Mouse (Mus musculus) forebrain, postnatal 0 days (tissue): Measurements from ENCODE around the gene Smim14. TPM values are rescaled to one million over a fixed set of nuclear protein-coding genes. Genes with fewer than 3 reads are reported as not detected.
A peak's percentile ranks its signal among the peaks of the same experiment; 100 is the strongest.

Experiments
- ATAC-seq: fragments of 200-750 bp; cut with Nextera tagmentation; 2 replicates; pipeline ENCODE4 v1.8.0; 2017; ENCODE audit warnings: mild to moderate bottlenecking, moderate library complexity
- DNase-seq: peaks from one replicate; pipeline ENCODE4 v3.0.0-alpha.2; 2015
- H3K27ac ChIP-seq: fragments of 300-500 bp; sonication (generic); 2 replicates; pipeline ENCODE4 v1.5.1; 2014; ENCODE audit warnings: low read depth, mild to moderate bottlenecking, antibody characterized with exemption, low read length, moderate library complexity, mixed read lengths
- H3K27me3 ChIP-seq: fragments of 300-500 bp; sonication (generic); 2 replicates; pipeline ENCODE4 v1.6.1; 2014; ENCODE audit warnings: mild to moderate bottlenecking, low read length, mixed read lengths; ENCODE audit not compliant: insufficient read depth
- H3K36me3 ChIP-seq: fragments of 300-500 bp; sonication (generic); 2 replicates; pipeline ENCODE4 v1.6.1; 2014; ENCODE audit warnings: mild to moderate bottlenecking, moderate library complexity; ENCODE audit not compliant: insufficient read depth
- H3K4me1 ChIP-seq: fragments of 300-500 bp; sonication (generic); 2 replicates; pipeline ENCODE4 v1.6.1; 2014; ENCODE audit warnings: antibody characterized with exemption; ENCODE audit not compliant: insufficient read depth
- H3K4me2 ChIP-seq: fragments of 300-500 bp; sonication (generic); 2 replicates; pipeline ENCODE4 v1.6.1; 2014; ENCODE audit warnings: low read depth, mild to moderate bottlenecking, moderate library complexity
- H3K4me3 ChIP-seq: fragments of 300-500 bp; sonication (generic); 2 replicates; pipeline ENCODE4 v1.5.1; 2014; ENCODE audit warnings: low read depth, low read length, mixed read lengths
- H3K9ac ChIP-seq: fragments of 300-500 bp; sonication (generic); 2 replicates; pipeline ENCODE4 v1.6.1; 2014; ENCODE audit warnings: mild to moderate bottlenecking
- H3K9me3 ChIP-seq: fragments of 300-500 bp; sonication (generic); 2 replicates; pipeline ENCODE4 v1.6.1; 2016; ENCODE audit warnings: low read length
- CTCF ChIP-seq: sonication (generic); IDR thresholded peaks from 2 replicates; pipeline ENCODE4 v1.5.1; 2016; ENCODE audit warnings: antibody characterized with exemption, control low read depth, low read depth
- WGBS: fragments of 180-500 bp; shearing (Covaris S2); extraction: QIAGEN DNeasy Blood & Tissue Kit; methylation state at CpG from one replicate; pipeline ENCODE4 v1.1.7; 2014; 5-methylcytosine and 5-hydroxymethylcytosine counted together
- polyA plus RNA-seq: library from polyadenylated mRNA; unstranded; fragments of >200 nt; fragmentation: Nextera tagmentation; extraction: Ambion mirVana; gene quantifications from 2 replicates; pipeline ENCODE4 v1.2.1, GENCODE M21; 2015
- total RNA-seq: library from RNA; depleted of rRNA; stranded (reverse); fragments of >200 nt; gene quantifications from 2 replicates; pipeline ENCODE4 v1.2.3, GENCODE M21; 2014

The Smim14 gene
- total and polyA plus RNA-seq, 2 experiments from 2014 or later: 158 to 255 TPM

GRCm38 (mm10) chr5:65524831-65525230, 12.2 kb downstream of the Smim14 start:
- no peak for ATAC-seq
- DNase-seq: no peak
- no peak overlapping the region for H3K4me2 ChIP-seq
- H3K4me3 ChIP-seq: no peak overlapping the region
- no peaks in the 10 kb centered on the region for H3K4me1 ChIP-seq
- no peak for TF ChIP-seq CTCF
- H3K36me3 ChIP-seq: no peaks in the 10 kb centered on the region
- WGBS: 62% methylated on average over 4 of the region's 4 CpGs
- H3K9ac ChIP-seq: no peak overlapping the region
- H3K9me3 ChIP-seq: no peaks in the 10 kb centered on the region
- no peak overlapping the region for H3K27ac ChIP-seq
- H3K27me3 ChIP-seq: no peaks in the 10 kb centered on the region

- 81% methylated on average over 1 of the region's 1 CpGs for WGBS
These were observed 15.2 kb downstream of the Smim14 start for GRCm38 (mm10) chr5:65521803-65522202.

GRCm38 (mm10) chr5:65514635-65515278, 22.2 kb downstream of the Smim14 start:
- no peak overlapping the region for H3K4me2 ChIP-seq
- DNase-seq (no peak), ATAC-seq (no peak)
- H3K4me3 ChIP-seq: no peak overlapping the region
- TF ChIP-seq CTCF: no peak
- H3K27me3 ChIP-seq: no peaks in the 10 kb centered on the region
- H3K4me1 ChIP-seq: no peaks in the 10 kb centered on the region
- 77% methylated on average over 5 of the region's 5 CpGs for WGBS
- no peak overlapping the region for H3K9ac ChIP-seq
- no peak overlapping the region for H3K27ac ChIP-seq
- H3K9me3 ChIP-seq: no peaks in the 10 kb centered on the region
- H3K36me3 ChIP-seq: no peaks in the 10 kb centered on the region

More at GRCm38 (mm10) chr5:65521803-65522202, 15.2 kb downstream of the Smim14 start:
- TF ChIP-seq CTCF: peak; percentile 61
- H3K9ac ChIP-seq: no peak overlapping the region
- DNase-seq (no peak), ATAC-seq (no peak)
- H3K36me3 ChIP-seq: no peaks in the 10 kb centered on the region
- H3K4me2 ChIP-seq: no peak overlapping the region
- H3K27ac ChIP-seq: no peak overlapping the region
- no peaks in the 10 kb centered on the region for H3K27me3 ChIP-seq
- H3K9me3 ChIP-seq: no peaks in the 10 kb centered on the region
- no peak overlapping the region for H3K4me3 ChIP-seq
- H3K4me1 ChIP-seq: no peaks in the 10 kb centered on the region

GRCm38 (mm10) chr5:65513506-65513905, 23.5 kb downstream of the Smim14 start:
- TF ChIP-seq CTCF: no peak
- Histone ChIP-seq H3K27ac (no peak overlapping the region), H3K4me2 (no peak overlapping the region), H3K36me3 (no peaks in the 10 kb centered on the region), H3K4me3 (no peak overlapping the region), H3K9ac (no peak overlapping the region), H3K4me1 (no peaks in the 10 kb centered on the region), H3K27me3 (no peaks in the 10 kb centered on the region), H3K9me3 (no peaks in the 10 kb centered on the region)
- WGBS: 90% methylated on average over 3 of the region's 3 CpGs
- ATAC-seq: no peak
- no peak for DNase-seq

- no peak for DNase-seq
- H3K9ac ChIP-seq: no peak overlapping the region
- H3K9me3 ChIP-seq: no peaks in the 10 kb centered on the region
- ATAC-seq: no peak
- WGBS: 84% methylated on average over 8 of the region's 8 CpGs
- H3K4me3 ChIP-seq: no peak overlapping the region
- no peaks in the 10 kb centered on the region for H3K4me1 ChIP-seq
- H3K36me3 ChIP-seq: no peaks in the 10 kb centered on the region
- H3K27me3 ChIP-seq: no peaks in the 10 kb centered on the region
- no peak overlapping the region for H3K4me2 ChIP-seq
- no peak for TF ChIP-seq CTCF
- no peak overlapping the region for H3K27ac ChIP-seq
These were observed 28.6 kb downstream of the Smim14 start for GRCm38 (mm10) chr5:65508395-65508794.

GRCm38 (mm10) chr5:65505786-65506185, 31.2 kb downstream of the Smim14 start:
- no peaks in the 10 kb centered on the region for H3K9me3 ChIP-seq
- 0 out of 2 replicates have a peak overlapping the region, but pooled peaks have one; percentile 8 for H3K4me2 ChIP-seq
- no peak overlapping the region for H3K9ac ChIP-seq
- H3K27ac ChIP-seq: no peak overlapping the region
- TF ChIP-seq CTCF: no peak
- no peaks in the 10 kb centered on the region for H3K4me1 ChIP-seq
- no peaks in the 10 kb centered on the region for H3K36me3 ChIP-seq
- no peak for DNase-seq
- H3K27me3 ChIP-seq: no peaks in the 10 kb centered on the region
- WGBS: 8% methylated on average over 8 of the region's 8 CpGs
- ATAC-seq: no peak
- no peak overlapping the region for H3K4me3 ChIP-seq

GRCm38 (mm10) chr5:65501407-65501806, 35.6 kb downstream of the Smim14 start:
- no peak for DNase-seq
- H3K4me2 ChIP-seq: no peak overlapping the region
- TF ChIP-seq CTCF: no peak
- H3K9ac ChIP-seq: no peak overlapping the region
- 95% methylated on average over 9 of the region's 9 CpGs for WGBS
- H3K36me3 ChIP-seq: no peaks in the 10 kb centered on the region
- H3K4me3 ChIP-seq: no peak overlapping the region
- H3K4me1 ChIP-seq: no peaks in the 10 kb centered on the region
- no peaks in the 10 kb centered on the region for H3K9me3 ChIP-seq
- ATAC-seq: no peak
- no peaks in the 10 kb centered on the region for H3K27me3 ChIP-seq
- H3K27ac ChIP-seq: no peak overlapping the region
